Mouse (Mus musculus) c-Kit-negative CD71-positive TER-119-positive erythroid progenitor cells, embryonic 14.5 days (primary cell): Measurements from ENCODE around the gene Tkt.
"Not testable (repeated sequence)": the region's sequence is repeated elsewhere in the genome, so short reads cannot be mapped to it uniquely, and the experiment has no call there.

Experiments
- DNase-seq: peaks from one replicate; pipeline ENCODE4 v3.0.0-alpha.2; 2013; ENCODE audit warnings: low read depth, low spot score

Tkt gene

GRCm38 (mm10) chr14:30553185-30553584 lies 5.0 kb downstream of the Tkt start:
- DNase-seq, result no peak

DNA sequence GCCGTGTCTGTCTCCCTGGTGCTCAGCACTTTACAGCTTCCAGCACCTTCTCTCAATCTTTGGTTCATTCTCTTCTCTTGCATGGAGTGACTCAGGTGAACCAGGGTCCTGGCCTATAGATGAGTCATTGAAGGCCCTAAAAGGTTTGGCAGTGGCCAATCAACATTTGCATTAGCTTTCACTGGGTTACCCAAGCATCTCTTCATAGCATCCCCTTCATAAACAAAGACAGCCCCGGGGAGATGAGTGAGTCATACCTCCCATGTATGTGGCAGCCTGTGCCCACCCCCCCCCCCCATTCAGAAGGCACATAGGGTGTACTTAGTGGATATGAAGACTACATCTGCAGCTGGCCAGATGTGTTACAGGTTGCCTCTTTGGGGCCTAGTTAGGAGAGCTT lies 8.5 kb downstream of the Tkt start:
- DNase-seq, result no peak

DNA sequence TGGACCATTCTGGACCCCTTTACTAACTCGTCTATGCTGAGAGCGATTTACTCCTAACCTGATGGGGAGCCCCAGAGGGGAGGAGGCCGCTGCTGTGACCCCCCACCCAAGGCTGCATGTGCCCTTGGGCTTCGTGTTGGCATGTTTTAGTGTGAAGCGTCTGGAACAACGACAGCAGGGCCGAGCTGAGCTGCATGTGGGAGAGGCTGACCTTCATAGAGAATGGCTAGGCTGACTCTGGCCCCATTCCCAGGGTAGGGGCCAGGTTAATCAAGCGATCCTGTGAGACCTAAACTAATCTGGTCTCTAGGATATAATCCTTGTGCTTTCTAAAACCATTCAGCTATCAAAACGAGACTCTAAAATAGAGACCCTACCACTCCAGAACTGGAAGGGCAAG lies 9.6 kb downstream of the Tkt start:
- DNase-seq, result no peak

DNA sequence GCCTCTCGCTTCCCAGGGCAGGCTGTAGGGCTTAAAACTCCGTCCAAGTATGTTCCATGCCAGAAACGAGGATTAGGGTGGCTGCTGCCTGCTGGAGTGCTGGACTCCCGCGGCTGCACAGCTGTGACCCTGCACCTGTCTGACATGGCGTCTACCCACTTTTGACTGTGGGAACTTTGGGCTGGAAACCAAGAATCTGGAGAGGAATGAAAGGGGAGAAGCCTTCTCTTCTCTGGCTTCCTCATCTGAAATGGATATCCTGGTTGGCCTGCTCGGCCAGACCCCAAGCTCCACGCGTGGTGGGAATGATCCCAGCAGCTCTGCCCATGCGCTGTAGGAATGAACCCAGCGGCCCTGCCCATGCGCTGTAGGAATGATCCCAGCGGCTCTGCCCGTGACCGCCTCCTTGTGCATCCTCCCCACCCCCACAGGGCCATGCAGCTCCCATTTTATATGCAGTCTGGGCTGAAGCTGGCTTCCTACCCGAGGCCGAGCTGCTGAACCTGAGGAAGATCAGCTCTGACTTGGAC lies 11.2 kb downstream of the Tkt start:
- DNase-seq, result no peak

GRCm38 (mm10) chr14:30560803-30561389 lies 12.7 kb downstream of the Tkt start:
- no peak for DNase-seq

DNA sequence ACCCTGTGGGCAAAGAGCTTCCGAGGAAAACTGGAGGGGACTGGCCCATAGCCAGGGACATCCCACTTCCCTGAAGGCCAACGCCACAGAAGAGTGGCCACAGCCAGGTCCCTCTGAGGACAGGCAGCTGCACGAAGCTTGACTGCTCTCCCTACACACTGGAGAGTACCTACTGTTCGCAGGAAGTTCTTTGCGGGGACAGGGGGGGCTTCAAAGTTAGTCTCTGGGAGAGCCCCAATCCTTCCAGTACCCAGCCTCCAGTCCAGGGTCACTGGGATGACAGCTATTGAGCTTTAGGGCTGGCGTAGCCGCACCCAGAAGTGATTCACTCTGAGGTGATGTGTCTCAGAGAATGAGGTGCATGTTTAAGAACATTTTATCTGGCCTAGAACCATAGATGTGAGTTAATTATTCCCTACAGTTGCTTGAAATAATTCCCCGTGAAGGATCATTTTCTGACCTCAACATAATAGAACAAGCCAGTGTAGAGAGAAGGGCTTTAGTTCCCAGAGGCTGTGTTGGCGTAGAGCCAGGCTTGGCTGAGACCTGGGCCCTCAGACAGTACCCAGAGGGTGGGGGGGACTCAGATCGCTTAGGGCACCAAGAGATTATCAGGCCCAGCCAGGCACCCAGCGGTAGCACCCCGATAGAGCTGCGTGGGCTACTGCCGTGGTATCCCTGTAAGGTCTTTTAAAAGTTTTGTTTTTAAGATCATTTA lies 13.5 kb downstream of the Tkt start:
- DNase-seq, result peak; percentile 63

DNA sequence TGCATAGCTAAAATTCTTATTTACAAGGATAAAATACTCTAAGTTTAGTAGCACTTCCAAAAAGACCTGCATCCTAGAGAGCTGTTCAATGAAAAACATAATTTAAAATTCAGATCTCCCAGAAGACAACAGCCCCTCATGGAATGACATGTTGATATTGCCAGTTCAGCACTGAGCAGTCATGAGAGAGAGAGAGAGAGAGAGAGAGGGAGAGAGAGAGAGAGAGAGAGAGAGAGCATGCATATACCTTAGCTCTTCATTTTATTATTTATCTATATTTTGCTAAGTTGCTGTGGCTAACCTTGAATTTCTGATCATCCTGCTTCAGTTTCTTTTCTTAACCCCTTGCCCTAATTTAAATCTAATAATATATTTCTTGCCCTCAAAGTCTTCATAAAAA lies 14.2 kb downstream of the Tkt start:
- no peak for DNase-seq

- peak; percentile 87 for DNase-seq
These were observed 16.3 kb downstream of the Tkt start for GRCm38 (mm10) chr14:30564451-30564850.

GRCm38 (mm10) chr14:30566317-30566716 lies 18.2 kb downstream of the Tkt start:
- no peak for DNase-seq

- no peak for DNase-seq
These were observed 19.9 kb downstream of the Tkt start for GRCm38 (mm10) chr14:30568016-30568415.

GRCm38 (mm10) chr14:30570303-30570702 lies 22.1 kb downstream of the Tkt start:
- no peak for DNase-seq

GRCm38 (mm10) chr14:30572253-30572652 lies 24.1 kb downstream of the Tkt start:
- no peak for DNase-seq

GRCm38 (mm10) chr14:30573235-30573634 lies 25.1 kb downstream of the Tkt start:
- DNase-seq, result no peak

GRCm38 (mm10) chr14:30573983-30574584 lies 25.9 kb downstream of the Tkt start:
- DNase-seq, result peak; percentile 65

DNA sequence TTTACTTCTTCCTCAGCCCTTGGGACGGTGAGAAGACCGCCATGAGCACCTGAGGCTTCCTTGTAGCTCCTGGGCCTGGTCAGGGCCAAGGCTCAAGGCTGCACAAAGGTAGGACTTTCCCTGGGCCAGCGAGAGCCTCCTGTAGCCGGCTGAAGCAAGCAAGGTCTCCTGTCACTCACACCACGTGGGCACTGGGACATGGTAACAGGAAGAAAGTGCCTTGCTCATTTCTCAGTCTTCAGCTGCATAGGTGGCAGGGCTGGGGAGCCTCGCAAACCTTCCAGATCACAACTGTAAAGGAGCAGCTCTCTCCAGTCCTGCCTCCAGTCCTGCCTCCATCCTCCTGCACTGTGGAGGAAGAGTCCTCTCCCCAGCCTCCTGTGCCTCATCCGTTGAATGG lies 27.6 kb downstream of the Tkt start:
- DNase-seq, result no peak

DNA sequence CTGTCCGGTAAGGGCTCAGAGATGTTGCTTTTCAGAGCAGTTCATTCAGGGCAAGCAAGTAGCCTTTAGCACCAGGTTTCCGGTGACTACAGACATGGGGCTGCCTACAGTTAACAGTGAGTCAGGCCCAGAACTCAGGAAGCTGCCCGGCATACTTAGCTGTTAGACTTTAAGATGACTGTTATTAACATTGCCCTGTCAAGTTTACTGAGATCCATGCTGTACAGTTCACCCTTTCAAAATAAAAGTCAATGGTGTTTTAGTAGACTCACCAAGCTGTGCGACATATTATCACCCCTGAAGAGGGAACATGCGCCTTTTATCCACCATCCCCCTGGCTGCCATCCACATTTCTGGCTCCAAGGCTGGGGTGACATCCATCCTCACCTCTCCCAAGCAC lies 28.1 kb downstream of the Tkt start:
- no peak for DNase-seq

DNA sequence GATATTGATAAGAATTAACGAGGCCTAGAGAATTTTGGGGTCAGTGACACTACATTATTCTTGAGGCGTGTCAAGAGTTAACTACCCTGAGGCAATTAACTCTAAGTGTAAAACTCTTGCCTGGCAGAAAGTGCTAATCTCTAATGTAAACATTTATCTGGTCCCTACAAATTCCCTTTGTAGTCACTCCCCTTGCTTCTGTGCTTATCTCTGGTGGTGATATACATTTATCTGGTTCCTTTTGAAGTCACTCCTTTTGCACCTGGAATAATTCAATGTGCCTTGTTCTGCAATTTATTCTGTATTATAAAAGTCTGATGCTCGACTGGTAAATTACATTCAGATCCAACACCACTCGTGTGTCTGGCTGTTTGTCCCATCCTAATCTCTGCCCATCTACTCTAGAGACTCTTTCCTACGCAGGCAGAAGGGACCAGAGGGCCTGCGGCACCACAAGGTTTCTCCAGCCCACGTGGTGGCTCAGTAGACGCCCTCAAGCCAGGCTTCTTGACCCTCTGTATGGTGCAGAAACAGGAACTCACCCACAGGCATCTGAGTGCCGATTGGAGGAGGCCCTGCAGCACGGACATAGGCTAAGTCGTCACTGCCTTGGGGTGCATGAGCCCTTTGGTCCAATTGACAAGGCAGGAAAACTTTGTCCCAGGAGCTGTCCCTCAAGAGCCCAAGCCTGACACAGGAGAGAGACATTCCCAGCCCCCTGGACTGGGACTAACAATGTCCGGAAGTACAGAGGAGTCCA lies 29.3 kb downstream of the Tkt start:
- not testable (repeated sequence) for DNase-seq

- no peak for DNase-seq
These were observed 31.0 kb downstream of the Tkt start for GRCm38 (mm10) chr14:30579180-30579579.

DNA sequence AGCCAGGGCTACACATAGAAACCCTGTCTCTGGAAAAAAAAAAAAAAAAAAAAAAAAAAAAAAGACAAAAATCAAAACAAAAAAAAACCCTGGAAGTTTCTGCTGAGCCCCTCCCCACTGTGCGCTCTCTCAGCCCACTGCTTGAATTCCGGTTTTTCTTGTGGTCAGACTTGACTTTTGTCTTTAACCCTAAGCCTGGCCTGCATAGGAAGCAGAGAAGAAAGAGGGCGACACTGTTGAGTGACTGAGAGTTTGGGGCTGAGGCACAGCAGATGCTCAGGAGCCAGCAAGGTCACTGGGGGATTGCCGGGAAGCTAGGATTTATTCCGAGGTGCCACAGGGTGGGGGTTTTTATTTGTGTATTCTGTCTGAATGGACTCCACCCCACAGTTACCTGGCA lies 31.7 kb downstream of the Tkt start:
- no peak for DNase-seq

GRCm38 (mm10) chr14:30581238-30581637 lies 33.1 kb downstream of the Tkt start:
- no peak for DNase-seq

DNA sequence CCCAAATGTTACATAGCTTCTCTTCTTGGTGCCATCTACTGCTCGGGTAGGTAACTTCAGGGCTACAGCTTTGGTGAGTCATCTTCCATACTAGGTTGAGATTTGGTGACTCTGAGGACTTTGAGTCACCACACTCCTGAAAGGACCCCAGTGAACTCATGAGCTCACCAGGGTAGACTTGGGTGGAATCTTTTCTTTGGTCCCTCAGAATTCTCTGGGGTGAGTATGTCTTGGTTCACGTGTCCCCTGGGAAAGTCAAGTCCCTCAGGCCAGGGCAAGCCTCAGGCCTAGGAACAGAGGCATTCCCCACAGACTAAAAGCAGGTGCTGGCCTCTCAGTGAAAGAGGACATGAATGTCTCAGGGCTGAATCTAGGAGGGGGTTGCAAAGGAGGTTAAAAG lies 35.9 kb downstream of the Tkt start:
- no peak for DNase-seq
